Mouse (Mus musculus): ENCODE measurements around the gene Fbxo31. TPM values are rescaled to one million over a fixed set of nuclear protein-coding genes. Genes with fewer than 3 reads are reported as not detected.

Gene Fbxo31
- total RNA-seq, 2 experiments from 2014 or later: 5.3 to 10.8 TPM

DNA sequence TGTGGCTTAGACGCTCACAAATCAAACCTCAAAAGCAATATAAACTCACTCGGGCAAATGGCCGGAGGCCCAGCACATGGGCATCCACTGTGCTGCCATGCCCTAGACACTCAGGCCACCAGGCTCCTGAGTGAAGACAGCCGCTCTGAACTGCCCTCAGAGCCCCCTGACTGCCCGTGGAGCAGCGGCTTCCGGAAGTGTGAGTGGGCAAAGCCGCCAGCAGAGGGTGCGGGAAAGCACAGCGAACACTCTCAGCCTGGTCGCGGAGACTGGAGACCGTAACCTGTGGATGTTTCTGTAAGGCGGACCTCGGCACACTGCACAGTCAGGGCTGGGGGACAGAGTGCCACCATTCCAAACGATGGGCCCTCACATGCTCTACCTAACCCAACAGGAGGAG, 20.1 kb downstream of the Fbxo31 start:
- ATAC-seq (ENCODE audit: poor library complexity, severe bottlenecking): no peak

DNA sequence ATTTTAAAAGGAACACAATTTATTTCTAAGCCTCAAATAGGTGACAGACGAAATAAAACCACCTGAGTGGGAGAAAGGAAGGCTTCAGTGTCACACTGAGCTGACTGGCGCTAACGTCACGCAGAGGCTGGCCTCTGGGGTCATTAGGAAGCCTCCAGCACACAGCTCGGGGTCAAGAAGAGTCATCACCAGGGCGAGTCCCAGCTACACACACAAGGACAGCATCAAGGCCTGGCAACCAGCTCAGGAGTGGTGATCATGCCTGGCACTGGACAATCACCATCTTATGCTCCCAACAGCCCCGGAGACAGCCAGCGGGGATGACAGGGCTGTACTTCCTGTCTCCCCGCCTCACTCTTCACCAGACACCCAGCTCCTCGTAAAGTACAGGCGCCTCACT, 20.9 kb downstream of the Fbxo31 start:
- ATAC-seq (ENCODE audit: poor library complexity, severe bottlenecking): no peak

DNA sequence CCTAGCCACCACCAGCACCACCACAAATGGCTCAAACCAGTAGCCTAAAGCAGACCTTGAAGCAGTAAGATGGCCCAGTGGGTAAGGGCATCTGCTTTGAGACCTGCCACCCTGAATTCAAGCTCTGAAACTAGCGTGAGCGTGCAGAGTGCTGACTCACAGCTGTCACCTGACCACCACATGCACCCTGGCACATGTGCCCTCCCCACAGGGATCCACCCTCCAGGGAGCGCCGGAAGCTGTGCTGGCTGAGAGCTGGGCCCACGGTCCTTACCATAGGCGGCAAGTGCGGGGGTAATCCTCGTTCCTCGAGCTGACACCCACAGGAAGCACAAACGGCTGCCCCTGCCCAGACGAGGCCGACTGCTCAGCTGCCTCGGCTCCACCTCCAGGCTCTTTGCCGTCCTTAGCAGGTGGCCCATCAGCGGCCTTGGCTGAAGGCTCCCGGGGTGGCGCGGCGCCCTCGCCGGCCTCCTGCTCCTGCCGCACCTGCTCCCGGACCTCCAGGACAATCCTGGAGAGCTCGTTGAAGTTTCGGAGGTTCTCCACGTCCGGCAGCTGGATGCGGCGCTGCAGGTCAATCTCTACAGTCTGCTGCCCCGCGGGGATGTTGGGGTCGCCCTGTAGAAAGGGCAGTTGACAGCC, 24.7 kb downstream of the Fbxo31 start:
- no peak for ATAC-seq (ENCODE audit: poor library complexity, severe bottlenecking)

DNA sequence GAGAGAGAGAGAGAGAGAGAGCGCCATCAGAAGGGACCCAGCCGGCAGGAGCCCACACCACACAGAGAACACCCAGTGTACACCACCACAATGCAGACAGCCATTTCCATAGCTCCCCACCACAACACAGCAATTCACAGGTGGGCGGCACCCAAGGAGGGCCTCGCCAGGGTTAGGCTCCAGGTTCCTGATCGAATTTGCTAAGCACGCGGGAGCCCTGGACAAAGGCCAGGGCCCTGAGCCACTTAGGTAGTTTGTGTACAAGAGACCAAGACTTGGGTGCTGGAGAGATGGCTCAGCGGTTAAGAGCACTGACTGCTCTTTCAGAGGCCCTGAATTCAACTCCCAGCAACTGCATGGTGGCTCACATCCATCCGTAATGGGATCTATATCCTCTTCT, 26.1 kb downstream of the Fbxo31 start:
- no peak for ATAC-seq (ENCODE audit: poor library complexity, severe bottlenecking)

DNA sequence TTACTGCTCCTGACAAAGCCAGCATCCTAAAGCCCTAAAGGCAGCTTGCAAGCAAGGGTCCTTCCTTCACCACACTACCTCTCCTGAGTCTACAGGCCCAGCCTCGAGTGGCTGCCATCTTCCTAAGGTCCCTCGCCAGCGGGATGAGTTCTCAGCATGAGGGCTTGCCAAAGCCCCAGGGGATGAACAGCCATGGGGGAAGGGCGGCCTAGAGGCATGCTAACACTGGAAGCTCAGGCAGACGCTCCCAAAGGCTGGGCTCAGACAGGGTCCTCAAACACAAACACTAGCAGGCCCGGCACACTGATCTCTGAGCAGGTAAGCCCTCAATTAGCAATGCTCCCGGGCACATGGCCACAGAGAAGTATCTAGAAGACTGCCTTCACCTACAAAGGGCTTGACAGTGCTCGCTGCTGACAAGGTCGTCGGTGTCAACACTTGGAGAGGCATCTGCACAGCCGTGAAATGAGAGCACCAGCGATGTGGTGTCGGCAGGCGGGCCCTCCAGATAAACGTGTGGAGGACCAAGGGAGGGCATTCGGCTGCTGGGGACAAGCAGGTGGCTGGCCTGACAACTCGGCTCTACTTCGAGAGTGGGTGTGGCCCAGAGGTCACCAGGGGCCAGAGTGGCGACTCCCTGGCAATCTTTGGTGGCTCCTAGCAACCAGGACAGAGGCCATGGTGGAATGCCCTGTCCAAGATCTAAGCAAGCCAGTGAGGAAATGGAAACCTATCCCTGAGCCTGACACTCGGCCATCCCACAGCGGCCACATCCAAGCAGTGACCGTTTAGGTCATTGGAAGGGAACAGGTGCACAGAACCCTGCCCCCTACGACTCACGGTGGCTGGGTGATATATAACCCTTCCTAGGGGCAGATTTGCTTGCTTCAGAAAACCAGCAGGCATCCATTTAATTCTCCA, 27.3 kb downstream of the Fbxo31 start:
- no peak for ATAC-seq (ENCODE audit: poor library complexity, severe bottlenecking)

DNA sequence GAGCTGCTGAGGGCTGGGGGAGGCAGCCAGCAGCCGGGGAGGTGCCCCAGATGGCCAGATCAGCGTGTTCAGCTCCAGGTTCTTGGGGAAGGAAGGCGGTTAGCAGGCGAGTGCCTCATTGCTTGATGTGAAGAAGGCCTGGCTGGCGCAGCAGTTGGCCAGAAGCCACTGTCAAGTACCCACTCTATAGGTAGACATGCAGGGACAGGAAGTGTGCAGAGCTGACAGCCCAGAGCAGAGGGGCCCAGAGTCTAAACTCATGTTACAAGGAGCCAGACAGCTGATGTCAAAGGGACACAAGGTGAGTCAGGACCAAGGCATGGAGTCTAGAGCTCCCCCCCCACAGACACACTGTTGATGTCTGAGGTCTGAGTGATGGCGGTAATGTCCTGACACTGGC, 28.6 kb downstream of the Fbxo31 start:
- ATAC-seq (ENCODE audit: poor library complexity, severe bottlenecking): no peak

DNA sequence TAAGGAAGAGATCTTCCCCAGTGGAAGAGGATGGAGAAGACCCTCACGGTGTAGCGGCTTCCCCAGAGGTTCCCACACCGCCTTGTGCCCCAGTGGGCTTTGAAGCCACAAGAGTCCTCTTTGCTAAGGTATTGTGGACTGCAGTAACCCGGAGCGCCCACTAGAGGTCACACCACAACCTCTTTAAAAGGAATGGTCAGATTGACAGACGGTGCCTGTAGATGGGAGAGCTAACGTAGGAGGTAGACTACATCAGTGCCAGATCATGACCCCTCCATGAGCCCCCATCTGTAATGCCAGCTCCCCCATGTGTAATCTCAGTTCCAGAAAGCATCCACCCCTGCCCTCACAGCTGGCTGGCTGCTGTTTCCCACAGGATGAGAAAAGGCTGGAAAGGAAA, 31.5 kb downstream of the Fbxo31 start:
- ATAC-seq (ENCODE audit: poor library complexity, severe bottlenecking): peak; percentile 96

DNA sequence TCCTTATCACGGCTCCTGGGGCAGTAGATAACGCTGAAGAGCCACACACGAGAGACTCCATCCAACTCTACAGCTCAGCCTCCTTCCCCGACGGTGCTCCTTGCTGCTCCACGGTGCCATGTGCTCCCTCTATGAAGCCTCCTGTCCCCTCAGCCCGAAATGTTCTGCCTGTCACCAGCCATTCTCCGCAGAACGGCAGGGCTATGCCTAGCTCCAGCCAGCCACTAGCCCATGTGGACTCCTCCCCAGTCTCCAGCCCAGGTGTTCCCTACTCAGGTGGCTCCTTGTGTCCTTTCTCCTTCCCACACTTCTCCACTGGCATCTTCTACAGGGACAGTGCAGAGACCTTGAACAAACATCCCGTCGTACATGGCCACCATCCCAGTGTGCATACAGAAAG, 33.7 kb downstream of the Fbxo31 start:
- ATAC-seq (ENCODE audit: poor library complexity, severe bottlenecking): no peak

DNA sequence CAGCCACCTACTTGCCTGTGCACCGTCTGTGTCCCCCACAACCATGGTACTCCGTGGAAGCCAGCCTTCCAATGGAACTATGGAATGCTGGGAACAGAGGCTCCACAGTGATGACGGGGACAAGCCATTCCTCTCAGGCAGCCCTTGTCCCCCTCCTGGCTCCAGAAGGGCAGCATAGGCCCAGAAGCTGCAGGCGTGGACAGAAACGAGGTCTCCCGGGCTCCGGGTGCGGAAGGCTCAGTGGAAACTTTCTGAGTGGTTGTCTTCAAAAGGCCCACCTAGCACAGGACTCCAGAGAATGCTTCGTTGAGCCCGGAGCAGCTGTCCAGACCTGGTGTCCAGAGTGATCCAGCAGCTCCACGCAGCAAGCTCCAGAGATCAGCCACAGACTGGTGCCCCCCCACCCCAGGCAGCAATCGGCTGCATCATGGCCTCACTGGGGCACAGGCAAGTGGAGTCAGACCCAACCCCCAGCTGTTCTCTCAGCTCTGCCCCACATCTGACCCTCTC, 34.3 kb downstream of the Fbxo31 start, which contains the start of gene 1700018B08Rik:
Gene 1700018B08Rik (minus strand): TSS at position 45 of the 510 bp plus-strand sequence.
- ATAC-seq (ENCODE audit: poor library complexity, severe bottlenecking): no peak

DNA sequence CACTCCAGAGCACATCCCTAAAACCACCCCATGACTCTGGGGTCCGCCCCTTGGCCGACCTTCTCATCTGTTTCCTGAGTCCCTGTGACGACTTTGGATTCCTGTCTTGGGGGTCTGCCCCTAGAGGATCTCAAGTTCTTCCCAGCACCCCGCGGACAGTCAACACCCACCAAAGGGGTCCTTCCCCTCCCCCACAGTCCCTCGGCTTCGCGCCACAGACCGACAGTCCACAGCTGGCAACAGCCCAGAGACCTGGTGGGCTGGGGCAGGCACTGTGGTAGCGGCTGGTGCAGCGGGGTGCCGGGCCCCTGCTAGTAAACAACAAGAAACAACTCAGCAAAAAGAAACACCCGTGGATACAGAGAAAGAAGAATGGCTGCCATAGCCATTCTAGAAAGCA, 35.7 kb downstream of the Fbxo31 start:
- no peak for ATAC-seq (ENCODE audit: poor library complexity, severe bottlenecking)

DNA sequence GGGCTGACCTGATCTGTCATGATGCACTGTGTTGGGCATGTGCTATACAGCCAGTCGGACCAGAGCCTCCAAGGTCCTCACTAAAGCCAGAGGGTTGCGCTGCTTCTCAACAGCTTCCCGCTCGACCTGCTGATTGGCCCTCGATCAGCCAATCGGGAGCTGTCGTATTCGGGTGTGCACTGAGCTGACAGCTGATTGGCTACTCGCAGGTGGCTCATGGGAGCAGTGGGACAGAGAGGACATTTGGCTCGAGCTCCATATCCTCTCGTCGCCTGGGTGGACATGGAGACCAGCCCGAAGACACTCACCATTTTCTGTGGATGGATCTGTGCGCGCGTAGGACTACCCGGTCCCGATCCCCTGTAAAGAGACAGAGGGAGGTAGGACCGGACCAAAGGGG, 36.7 kb downstream of the Fbxo31 start:
- ATAC-seq (ENCODE audit: poor library complexity, severe bottlenecking): no peak

DNA sequence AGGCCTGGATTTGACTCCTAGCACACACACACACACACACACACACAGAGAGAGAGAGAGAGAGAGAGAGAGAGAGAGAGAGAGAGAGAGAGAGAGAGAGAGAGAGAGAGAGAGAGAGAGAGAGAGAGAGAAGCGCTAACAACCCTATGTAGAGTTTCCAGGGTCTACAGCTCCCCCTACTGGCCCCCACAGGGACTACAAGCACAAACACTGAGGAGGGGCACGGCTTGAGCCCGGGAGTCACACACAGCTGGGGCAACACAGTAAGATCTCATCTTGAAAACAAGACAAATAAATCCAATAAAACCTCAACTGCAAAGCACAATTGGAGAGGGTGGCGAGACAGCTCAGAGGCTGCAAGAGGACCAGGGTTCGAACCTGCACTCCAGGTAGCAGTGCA, 46.2 kb downstream of the Fbxo31 start:
- no peak for ATAC-seq (ENCODE audit: poor library complexity, severe bottlenecking)

DNA sequence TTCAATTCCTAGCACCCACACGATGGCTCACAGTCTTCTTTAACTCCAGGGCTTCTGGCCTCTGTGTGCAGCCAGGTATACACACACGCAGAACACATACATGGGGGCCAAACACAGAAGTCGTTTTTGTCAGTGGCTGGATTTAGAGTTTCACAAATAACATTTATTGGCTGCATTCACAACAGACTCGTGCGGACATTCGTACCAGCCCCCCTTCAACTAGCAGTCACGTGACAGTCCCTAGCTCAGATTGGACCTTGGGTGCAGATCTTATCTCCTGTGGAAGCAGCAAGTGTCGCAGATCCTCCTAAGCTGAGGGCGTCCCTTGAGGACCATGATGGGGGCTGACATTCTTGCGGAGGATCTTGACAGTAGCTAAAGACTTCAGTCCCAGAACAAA, 48.0 kb downstream of the Fbxo31 start:
- ATAC-seq (ENCODE audit: poor library complexity, severe bottlenecking): no peak

DNA sequence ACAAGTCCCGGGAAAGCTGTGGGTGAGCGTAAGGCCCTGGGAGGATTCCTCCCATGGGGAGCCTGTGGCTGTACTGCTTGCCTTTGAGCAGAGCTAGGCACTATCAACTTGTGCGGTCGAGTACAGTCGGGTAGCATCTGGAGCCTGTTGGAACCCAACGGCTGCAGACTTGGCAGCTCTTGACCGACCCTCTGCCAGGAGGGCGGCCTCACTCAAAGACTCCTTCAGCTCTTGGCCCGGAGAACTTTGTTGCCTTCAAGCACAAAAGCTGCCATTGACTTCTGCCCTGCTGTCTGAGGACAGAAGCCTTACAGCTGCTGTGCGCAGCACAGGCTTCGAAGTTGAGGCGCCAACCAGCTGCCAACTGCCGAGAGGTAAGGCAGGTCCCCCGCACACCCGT, 49.8 kb downstream of the Fbxo31 start:
- ATAC-seq (ENCODE audit: poor library complexity, severe bottlenecking): no peak

DNA sequence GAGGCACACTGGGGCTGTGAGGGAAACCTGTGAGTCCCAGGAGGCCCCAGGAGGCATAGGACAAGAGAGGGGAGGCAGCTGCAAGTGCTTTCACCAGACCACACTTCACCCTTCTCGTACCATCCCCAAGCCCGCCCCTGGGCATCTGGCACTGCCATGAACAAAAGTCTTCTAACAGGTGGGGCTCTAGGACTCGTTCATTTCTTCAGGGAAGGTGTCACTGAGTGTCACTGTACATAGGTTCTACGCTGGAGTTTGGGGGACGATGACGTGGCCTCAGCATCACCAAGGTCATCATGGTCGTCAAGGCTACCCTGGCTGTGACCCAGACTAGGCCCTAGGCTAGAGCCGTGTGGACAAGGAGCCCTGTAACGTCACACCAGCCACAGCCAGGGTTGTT, 50.9 kb downstream of the Fbxo31 start:
- no peak for ATAC-seq (ENCODE audit: poor library complexity, severe bottlenecking)

DNA sequence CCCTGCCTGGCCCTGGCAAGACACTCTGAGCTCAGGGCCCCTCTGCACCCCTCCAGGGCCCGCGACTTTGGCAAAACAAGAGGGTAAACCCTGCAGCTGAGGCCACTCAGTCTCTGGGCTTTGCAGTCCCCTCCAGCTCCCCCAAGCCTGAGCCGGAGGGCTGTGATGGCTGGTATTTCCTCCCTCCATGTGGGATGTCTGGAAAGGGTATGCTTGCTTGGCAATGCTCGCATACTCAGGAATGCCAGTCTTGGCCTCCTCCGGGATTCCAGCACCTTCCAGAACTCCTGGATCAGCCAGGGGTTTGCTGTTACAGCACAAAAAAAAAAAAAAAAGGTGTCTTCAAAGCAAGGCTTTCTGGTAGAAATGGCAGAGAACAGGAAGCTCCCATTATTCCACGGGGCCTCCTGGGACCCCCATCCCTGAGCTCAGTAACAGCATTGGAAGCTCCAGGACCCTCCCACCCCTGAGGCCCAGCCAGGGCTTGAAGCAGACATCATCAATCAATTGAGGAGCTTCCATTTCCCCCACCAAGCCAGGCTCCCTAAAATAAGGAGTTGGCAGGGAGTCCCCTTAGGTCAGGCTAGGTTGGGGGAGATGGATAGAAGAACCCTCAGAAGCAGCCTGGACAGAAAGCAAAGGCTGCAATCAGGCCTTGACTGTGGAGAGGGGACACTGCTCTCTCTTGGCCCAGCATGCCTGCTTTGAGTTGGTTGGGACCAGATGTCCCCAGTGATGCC, 51.6 kb downstream of the Fbxo31 start:
- no peak for ATAC-seq (ENCODE audit: poor library complexity, severe bottlenecking)

DNA sequence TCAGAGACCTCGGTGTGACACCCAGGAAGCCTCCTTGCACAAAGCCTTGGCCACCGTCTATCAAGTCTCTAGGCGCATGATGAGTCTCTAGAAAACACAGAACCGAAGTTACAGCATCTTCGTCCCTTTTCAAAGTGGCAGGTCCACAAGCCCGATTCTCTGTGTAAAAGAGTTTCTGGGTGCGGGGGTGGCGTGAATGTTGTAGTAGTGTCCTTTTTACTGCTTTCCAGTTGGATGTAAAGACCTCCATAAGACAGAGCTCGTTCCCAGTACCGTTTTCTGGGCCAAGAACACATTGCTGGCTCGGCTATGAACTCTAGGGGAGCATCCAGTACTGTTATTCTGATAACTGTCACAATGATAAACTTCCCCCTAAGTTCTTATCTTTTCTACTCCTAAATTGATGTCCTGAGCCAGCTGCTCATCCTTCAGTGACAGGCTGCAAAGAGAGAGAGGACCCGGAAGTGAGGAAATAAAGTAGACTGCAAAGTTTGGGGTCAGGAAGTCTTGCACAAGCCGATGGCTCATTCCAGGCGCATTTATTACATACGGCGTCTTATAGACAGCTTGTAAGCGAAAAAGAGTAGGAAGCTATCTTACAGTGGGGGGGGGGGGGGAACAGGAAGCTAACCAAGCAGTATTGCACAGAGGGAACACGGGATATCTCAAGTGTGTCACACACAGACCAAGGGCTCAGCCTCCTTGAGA, 53.3 kb downstream of the Fbxo31 start:
- ATAC-seq (ENCODE audit: poor library complexity, severe bottlenecking): no peak

DNA sequence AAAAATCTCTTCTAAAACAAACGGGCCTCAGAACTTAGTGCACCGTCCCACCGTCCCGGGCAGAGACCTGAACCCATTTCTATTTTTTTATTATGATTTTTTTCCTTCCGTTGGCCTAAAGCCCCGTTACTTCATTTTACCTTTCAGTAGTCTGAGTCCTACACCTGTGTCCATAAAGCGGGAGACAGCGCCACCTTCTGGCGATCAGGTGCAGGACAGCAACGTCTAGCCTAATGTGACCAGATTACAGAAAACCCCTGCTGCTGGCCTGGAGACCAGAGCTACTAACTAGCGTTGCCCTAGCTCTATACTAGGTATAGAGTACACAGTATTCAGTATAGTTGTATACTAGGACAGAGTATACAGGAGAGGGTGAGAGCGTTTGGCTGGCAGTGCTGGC, 65.2 kb downstream of the Fbxo31 start:
- peak; percentile 63; the same call in 1 of the 2 replicates for ATAC-seq (ENCODE audit: poor library complexity, severe bottlenecking)

DNA sequence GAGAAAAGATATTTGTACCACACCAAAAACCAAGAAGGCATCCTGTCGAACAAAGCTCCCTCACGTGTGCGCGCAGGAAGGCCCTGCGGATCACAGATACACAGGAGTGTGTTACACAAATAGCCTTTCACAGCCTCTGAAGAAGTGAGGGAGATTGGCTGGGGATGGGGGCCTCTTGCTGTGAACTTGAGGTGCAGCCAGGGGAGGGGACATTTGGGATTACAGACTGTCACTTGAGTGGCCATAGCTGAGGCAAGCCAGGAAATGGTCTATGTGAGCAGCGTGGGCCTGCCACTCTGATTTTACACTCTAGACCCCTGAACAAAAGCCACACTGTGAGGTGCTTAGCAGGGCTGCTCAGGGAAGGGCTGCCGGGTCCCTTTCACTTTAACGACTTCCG, 66.9 kb downstream of the Fbxo31 start:
- no peak for ATAC-seq (ENCODE audit: poor library complexity, severe bottlenecking)
